Mouse (Mus musculus) granulocyte monocyte progenitor cell, adult 5-6 weeks (primary cell): ENCODE data around the gene Pkd1. TPM values are rescaled to one million over a fixed set of nuclear protein-coding genes. Genes with fewer than 3 reads are reported as not detected.
A peak's percentile ranks its signal among the peaks of the same experiment; 100 is the strongest.

Experiments used
- ATAC-seq: replicated peaks from 2 replicates; pipeline ENCODE4 v1.8.0; 2016; ENCODE audit warnings: mild to moderate bottlenecking, moderate TSS enrichment, inconsistent platforms; ENCODE audit not compliant: poor library complexity, severe bottlenecking
- total RNA-seq, 2 experiments: library from RNA; stranded (forward) in 1 of 2; stranded (reverse) in 1 of 2; fragments of 200-712, 200-1000 nt in 1 of 2; fragments of >200 nt in 1 of 2; fragmentation: Nextera tagmentation in 1 of 2; gene quantifications; 2 replicates each; pipeline ENCODE4 v1.2.3; 2014 to 2017

Pkd1 gene
- total RNA-seq, 2 experiments from 2014 or later = 9.1 to 19.0 TPM

DNA sequence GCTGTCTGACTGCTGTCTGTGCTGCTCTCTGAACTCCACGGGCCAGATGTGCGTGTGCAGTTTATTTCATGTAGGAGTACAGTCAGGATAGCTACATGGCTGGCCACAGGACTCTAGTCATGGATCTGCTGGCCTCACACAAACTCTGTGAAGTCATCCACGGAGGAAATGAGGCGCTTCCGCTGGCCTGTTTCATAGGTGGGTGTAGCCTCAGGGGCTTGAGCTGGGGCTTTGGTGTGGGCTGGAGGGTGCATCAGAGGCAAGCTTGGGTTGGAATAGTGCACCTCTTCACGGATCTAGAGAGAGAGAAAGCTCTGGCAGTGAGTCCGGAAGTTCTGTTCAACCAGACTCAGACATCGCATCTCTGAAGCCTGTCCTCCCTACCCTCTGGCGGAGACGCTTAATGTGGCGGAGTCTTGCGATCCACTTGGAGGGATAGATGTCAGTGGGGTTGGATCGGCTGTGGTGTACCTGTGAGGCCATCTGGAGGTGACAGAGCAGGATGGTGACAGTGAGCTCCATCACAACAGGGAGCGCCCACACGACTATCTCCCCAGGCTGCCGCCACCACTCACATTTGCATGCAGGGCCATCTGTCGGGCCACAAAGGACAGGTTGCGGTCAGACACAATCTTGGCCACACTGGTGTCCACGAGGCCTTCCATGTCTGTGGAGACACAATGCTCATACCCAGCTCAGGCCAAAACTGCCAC, 47.0 kb downstream of the Pkd1 start:
- no peak for ATAC-seq

GRCm38 (mm10) chr17:24597989-24598388, 48.4 kb downstream of the Pkd1 start:
- no peak for ATAC-seq

DNA sequence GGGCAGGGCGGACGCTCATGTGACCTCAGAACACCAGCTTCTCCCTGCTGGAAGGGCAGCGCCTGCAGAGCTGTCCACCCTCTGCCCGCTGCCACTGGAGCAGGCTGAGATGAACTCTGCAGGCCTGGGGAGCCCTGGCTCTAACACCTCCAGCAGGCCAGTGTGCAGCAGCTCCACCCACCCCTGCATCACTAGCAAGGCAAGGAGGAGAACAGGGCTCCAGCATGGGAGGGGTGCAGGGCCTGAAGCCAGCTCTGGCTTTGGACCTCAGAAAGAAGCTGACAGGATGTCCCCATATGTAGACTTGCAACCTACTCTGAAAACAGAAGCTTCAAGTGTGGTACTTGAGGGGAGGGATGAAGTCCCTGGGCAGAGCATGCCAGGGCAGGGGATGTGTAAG, 50.9 kb downstream of the Pkd1 start:
- ATAC-seq = no peak

GRCm38 (mm10) chr17:24603961-24604360, 54.3 kb downstream of the Pkd1 start:
- peak; percentile 26; the same call in 1 of the 2 replicates for ATAC-seq

DNA sequence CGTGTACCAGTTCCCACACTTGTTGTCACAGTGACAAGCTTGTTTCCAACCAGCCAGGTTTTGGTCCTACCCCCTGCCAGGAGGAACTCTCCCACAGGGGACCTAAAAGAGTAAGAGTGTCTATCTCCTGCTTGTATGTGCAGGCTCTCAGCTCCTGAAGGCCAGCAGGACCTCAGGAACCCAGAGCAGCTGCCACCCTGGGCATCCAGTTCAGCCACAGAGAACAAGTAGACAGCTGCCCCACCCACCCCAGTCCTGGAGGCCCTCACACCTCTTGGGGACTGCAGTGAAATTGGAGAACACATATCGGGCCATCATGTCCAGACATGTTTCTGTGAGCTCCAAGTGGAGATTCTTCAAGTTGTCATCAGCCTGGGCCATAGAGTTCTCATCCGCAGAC, 54.9 kb downstream of the Pkd1 start:
- no peak for ATAC-seq

GRCm38 (mm10) chr17:24608370-24608769, 58.7 kb downstream of the Pkd1 start:
- ATAC-seq = no peak

DNA sequence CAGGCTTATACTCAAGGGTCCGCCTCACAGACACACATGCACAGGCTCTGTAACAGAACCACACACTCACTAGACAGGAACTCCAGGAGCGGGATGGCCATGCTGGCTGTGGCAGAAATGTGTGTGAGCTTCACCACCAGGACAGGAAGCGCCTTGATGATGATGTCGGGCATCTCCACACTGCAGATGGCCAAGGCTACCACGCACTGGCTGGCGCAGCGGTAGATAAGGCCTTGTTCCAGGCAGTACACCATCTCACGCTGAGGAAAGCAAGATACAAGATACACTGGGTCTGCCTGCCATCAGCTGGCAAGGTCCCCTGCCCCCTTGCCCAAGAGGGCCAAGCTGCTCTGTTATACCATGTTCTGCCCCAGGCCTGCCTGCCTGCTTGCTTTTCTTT, 59.2 kb downstream of the Pkd1 start:
- no peak for ATAC-seq

GRCm38 (mm10) chr17:24610711-24611110, 61.1 kb downstream of the Pkd1 start:
- ATAC-seq = peak; percentile 88

DNA sequence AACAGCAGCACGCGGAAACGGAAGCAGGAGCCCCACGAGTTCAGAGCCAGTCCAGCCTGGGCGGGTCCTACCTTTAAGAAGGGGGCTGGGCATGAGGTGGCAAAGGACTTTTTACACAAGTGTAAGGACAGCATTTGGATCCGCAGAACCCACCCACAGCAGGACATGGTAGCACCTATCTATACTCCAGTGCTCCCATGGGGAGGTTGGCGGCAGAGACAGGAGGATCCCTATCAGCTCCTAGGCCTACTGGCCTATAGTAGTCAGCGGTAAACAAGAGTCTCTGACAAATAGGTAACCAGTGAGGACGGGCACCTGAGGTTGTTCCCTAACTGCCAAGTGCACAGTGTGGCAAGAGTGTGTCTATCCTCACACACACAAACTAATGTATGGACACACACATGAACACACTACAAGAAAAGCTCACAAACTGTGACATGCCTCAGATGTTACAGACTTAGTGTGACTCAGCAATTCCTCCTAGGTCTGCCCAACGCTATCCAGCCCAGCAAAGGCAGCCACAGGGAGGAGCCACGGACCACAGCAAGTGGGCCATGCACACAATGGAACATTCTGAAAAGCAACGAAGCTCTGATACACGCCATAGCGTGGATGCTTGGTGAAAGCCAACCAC, 68.0 kb downstream of the Pkd1 start:
- ATAC-seq = peak; percentile 67

- no peak for ATAC-seq
Observed at GRCm38 (mm10) chr17:24625472-24625871, 75.8 kb downstream of the Pkd1 start.

GRCm38 (mm10) chr17:24628646-24629045, 79.0 kb downstream of the Pkd1 start:
- 0 out of 2 replicates have a peak, but pooled peaks have one; percentile 35 for ATAC-seq

DNA sequence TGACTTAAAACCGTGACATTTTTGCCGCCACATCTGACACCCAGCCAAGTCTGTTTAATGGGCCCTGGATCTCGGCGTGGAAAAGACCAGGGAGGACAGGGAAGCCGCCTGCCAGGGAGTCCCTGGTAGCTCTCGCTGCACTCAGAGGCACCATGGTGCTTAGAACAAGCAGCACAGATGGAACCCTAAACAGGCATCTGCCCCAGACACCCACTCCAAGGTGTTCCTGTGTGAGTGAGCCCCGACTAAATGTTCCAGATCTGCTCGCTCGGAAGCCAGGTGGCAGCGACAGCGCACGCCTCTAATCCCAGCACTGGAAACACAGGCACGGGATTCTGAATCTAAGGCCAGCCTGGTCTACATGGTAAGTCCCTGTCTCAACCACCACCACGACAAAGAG, 80.4 kb downstream of the Pkd1 start:
- ATAC-seq = no peak

DNA sequence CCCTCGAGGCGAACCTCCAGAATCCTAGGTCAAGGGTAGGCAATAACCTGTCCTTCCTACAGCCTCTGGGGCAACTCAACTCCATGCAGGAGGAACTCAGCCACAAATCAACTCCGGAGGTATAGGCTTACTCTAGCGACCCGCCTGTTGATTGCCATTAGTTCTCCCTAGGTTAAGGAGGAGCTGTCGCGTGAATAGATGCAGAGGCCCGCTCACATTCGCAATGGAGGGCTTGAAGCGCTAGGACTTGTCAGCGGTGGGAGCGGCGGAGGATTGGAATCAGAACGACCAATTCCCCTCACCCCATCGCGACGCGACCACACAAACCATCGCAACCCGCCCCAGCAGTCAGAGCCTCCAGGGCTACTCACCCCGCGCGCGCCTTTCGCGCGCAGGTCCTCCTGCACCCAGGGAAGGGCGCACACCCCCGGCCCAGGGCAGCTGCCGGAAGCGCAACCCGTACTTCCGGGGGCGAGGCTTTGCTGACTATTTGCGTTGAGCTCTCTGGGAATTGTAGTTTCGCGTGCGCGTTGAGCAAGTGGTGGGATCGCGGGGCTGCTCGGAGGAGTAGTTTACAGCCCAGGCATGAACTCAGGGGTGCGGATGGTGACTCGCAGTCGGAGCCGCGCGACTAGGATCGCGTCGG, 82.7 kb downstream of the Pkd1 start, which contains the start of the genes Tsc2 and Nthl1:
TSS of gene Tsc2 (minus strand) at position 464 of the 646 bp plus-strand sequence.
TSS of gene Nthl1 (plus strand) at position 514 of the 646 bp plus-strand sequence.
- peak; percentile 93 for ATAC-seq

DNA sequence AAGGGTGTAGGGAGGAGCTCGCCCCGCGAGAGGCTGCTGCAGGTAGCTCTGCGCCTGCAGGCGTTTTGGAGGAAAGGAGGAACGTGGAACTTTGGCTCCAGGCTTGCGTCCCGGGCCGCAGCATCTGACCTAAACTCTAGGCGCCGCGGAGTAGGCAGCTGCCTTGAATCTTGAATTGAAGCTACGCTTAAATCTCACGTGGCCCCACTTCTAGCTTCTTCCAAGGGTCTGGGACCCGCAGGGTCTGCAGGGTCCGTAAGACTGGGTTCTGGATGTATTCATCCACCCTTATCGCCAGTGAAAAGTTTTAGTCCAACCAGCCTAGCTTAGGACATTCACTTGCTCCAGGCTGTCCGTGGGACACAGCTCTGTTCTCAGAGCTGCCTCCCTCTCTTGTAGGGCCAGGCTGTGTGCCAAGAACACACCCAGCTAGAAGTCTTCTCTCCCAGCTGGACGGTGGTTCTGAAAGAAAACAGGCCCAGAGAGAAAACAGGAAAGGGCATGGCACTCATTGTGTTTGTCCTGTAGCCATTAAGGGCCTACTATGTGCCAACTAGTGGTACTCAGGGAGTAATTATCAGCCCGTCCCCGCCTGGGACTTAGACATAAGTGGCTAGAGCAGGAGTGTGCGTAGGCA, 83.3 kb downstream of the Pkd1 start:
- ATAC-seq = no peak

- no peak for ATAC-seq
Observed at GRCm38 (mm10) chr17:24633831-24634230, 84.2 kb downstream of the Pkd1 start.

DNA sequence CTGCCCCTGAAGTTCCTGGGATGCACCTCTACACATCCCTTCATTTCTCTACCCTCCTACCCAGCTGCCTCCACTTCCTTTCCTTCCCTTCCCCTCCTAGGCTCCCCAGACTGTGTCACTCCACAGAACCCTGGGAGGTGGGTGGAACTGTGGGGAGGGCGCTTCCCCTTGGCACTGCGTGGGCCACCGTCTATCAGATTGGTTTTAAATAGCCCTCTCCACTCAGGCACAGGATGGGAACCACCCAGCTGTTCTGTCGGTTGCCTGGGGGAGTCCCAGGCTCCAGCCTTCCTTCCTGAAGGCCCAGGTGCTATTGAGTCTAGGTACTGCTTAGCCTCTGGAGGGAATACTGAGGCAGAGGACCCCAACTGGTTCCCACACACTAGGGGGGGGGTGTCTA, 85.4 kb downstream of the Pkd1 start:
- ATAC-seq = no peak

- no peak for ATAC-seq
Observed at GRCm38 (mm10) chr17:24635694-24636093, 86.1 kb downstream of the Pkd1 start.

DNA sequence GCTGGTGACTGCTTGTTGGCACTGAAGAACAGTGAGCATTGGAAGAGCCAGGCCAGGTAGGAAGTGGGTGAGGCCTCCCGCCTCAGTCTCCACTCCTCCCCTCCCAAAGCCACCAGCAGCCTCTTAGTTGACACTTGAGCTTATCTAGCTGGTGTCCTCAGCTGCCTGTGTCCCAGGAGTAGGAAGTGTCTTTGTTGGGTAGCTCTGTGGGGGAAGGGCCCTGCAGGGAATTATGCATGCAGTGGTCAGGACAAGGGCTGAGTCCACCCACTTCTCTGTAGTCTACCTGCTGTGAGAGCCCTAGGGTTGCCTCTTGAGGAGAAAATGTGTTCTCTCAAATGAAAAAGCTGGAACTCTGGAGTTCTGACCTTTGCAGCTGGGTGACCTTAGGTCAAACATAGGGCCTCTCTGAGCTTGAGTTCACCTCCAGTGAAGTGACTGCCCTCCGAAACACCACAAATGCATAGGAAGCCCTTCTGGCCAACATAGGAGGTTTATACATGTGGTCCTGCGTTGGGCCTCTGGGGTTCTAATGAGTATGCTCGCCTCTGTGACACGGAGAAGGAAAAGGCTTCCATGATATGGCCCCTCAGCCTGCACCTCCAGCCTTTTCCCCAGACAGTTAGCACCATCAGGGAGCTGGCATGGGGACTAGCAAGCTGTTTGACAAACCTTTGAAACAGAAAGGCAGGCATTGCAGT, 87.3 kb downstream of the Pkd1 start:
- no peak for ATAC-seq

GRCm38 (mm10) chr17:24638214-24638613, 88.6 kb downstream of the Pkd1 start:
- no peak for ATAC-seq

- ATAC-seq = no peak
Observed at GRCm38 (mm10) chr17:24638840-24639239, 89.2 kb downstream of the Pkd1 start.
